Mouse (Mus musculus) adrenal gland, adult 2 months (tissue): ENCODE results near the gene Rab8b. TPM values are rescaled to one million over a fixed set of nuclear protein-coding genes. Genes with fewer than 3 reads are reported as not detected.
A peak's percentile ranks its signal among the peaks of the same experiment; 100 is the strongest.

ENCODE experiments used
- DNase-seq: peaks from one replicate; pipeline ENCODE4 v3.0.0; 2021
- long read RNA-seq: library from polyadenylated mRNA; stranded (forward); transcript quantifications from one replicate; pipeline ENCODE4 v2.0.0, GENCODE M21; 2021
- polyA plus RNA-seq: library from polyadenylated mRNA; depleted of rRNA; stranded (reverse); fragments of >200 nt; gene quantifications from 2 replicates; pipeline ENCODE4 v1.2.3, GENCODE M21; 2012; rRNA removed
- total RNA-seq, 2 experiments: library from RNA; stranded (reverse); gene quantifications; 2 replicates each; pipeline ENCODE4 v1.2.3; 2021

Gene Rab8b
- total RNA-seq, result 10 to 100 TPM; 14.6 to 19.4 TPM
- polyA plus RNA-seq, result 3.2 and 3.9 TPM in 2 replicates
- long read RNA-seq, full-length matches to known transcripts, result 2 of 4 reads
- long read RNA-seq, partial matches to known transcripts, result 0 of 4 reads
- long read RNA-seq, other reads (novel, unspliced or antisense), result 2 of 4 reads

- peak; percentile 98 for DNase-seq
These were observed at the start of gene Rab8b for GRCm38 (mm10) chr9:66919382-66919971. Gene Rab8b, minus strand, starts transcription at chr9:66919687.

GRCm38 (mm10) chr9:66967492-66967891, 48.0 kb upstream of the Rab8b start:
- DNase-seq, result no peak

DNA sequence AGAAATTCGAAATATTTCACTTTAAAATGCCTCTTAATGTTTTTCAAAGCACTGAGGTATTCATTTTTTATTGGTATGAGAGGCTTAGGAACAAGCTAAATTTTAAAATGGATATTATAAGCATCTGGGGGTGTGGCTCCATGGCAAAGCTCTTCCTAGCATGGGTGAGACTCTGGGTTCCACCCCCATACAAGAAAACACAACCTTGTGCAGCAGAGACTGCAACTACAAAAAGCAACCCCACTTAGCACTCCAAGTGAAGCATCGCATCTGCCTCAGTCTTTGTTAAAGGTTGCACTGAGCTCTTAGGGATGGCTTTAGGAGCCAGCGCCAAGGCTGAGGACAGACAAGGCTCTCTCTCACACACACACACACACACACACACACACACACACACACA, 42.0 kb upstream of the Rab8b start:
- no peak for DNase-seq

DNA sequence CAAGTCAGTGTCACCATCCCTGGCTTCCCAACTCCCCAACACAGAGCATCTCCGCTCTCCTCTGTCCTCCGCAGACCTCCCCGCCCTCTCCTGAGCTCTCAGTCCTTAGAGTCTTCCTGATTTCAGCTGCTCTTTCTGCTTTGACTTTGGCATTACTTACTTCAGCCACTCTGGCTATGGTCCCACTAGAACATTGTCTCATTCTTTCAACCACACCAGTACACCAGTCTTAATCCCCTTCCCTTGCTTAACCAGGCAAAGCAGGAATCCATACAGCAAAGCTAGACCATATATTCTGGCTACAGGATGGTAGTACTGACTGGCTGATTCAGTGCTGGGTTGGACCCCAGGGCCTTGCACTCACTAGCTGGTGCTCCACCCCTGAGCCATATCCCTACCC, 38.0 kb upstream of the Rab8b start:
- DNase-seq, result no peak

DNA sequence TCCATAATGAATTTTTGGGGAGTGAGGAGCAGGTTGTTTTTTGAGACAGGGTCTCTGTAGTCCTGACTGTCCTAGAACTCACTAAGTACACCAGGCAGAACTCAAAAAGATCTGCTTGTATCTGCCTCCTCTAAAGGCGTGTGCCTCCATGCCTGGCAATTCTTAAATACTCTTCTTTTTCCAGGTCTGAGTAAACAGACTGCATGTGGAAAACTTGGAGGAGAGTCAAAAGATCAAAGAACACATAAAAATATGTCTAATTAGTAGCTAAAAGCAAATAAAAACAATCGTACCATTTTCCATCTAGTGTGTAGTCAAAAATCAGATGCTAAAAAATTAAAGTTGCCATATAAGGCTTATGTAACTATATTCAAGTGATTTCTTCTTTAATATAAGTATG, 33.4 kb upstream of the Rab8b start:
- no peak for DNase-seq

- DNase-seq, result no peak
These were observed 32.8 kb upstream of the Rab8b start for GRCm38 (mm10) chr9:66952321-66952720.

DNA sequence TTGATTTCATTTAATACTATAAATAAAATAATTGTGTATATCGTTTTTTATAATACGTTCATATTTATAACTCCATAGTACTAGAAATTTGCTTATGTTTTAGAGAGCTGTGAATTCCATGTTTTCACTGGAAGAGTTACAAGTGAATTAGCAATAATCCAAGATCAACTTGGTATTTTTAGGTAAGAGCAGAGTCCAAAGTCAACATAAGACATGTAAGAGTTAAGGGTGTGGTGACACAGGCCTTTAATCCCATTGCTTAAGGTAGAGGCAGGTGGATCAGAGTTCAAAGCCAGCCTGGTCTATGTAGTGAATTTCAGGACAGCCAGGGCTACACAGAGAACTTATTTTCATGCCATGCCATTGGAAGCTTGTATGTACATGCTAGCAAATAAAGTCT, 29.0 kb upstream of the Rab8b start:
- no peak for DNase-seq

GRCm38 (mm10) chr9:66945647-66946641, 26.5 kb upstream of the Rab8b start, which contains the start of gene Rps27l:
Gene Rps27l, plus strand, starts transcription at chr9:66946086.
- peak; percentile 97 for DNase-seq

DNA sequence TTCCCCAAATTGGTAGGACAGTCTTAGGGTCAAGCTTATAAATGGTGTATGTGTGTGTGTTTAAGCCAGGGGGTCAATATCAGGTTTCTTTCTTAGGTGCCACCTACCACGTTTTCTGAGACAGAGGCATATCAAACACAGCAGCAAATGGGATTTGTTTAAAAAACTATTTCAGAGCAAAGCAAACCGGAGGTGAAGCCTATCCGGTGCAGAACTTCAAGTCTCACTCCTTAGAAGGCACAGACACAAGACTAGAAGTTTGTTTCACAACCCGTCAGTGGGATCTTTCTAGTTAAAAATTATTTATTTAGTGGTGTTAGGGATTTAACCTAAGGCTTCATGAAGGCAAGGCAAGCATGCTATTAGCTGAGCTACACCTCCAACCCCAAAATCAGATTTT, 25.7 kb upstream of the Rab8b start:
- DNase-seq, result no peak

DNA sequence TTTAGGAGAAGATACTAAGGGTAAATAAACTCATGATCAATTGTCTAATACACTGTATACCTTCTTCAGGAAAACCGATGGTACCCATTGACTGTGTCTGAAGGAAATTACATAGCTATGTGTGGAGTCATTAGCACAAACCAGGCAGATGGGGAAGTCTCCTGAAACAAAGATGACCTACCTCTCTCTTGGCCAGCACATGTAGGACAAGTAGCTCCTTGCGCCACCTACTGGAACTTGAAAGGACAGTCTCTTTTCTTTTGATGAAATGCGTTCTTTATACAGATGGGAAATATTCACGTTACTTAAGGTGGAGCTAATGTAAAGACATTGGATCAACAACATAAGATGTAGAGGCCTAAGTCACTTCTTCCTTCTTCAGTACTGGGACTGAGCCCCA, 19.3 kb upstream of the Rab8b start:
- peak; percentile 38 for DNase-seq

- DNase-seq, result peak; percentile 21
These were observed 18.0 kb upstream of the Rab8b start for GRCm38 (mm10) chr9:66937507-66937906.

GRCm38 (mm10) chr9:66933869-66934808, 14.7 kb upstream of the Rab8b start:
- no peak for DNase-seq

GRCm38 (mm10) chr9:66930351-66930750, 10.9 kb upstream of the Rab8b start:
- DNase-seq, result no peak

DNA sequence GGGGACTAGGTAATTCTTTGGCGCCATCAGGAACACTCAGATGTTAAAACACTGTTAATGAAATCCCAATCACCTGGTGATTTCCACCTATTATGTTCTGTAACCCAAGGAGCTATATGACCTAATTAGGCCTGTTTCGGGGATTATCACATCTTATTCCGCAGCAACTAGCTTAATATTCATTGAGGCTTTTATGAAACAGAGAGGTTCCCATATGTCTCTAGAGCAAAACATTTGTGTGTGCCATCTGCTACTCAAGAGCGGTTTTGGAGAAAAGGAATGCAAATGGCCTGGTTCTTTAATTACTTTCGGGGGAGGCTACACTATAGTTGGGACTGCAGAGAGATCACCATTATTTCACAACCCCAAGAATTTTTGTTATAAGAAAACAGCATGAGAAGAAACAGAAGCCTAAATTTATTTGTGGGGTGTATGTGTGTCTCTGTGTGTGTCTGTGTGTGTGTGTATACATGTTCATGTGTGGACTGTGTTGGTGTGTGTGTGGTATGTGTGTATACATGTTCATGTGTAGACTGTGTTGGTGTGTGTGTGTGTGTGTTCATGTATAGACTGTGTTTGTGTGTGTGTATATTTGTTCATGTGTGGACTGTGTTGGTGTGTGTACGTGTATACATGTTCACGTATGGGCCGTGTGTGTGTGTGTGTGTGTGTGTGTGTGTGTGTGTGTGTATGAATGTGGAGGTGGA, 8.4 kb upstream of the Rab8b start:
- no peak for DNase-seq

GRCm38 (mm10) chr9:66925853-66926252, 6.4 kb upstream of the Rab8b start:
- DNase-seq, result no peak

- DNase-seq, result no peak
These were observed 2.6 kb upstream of the Rab8b start for GRCm38 (mm10) chr9:66922076-66922475.

DNA sequence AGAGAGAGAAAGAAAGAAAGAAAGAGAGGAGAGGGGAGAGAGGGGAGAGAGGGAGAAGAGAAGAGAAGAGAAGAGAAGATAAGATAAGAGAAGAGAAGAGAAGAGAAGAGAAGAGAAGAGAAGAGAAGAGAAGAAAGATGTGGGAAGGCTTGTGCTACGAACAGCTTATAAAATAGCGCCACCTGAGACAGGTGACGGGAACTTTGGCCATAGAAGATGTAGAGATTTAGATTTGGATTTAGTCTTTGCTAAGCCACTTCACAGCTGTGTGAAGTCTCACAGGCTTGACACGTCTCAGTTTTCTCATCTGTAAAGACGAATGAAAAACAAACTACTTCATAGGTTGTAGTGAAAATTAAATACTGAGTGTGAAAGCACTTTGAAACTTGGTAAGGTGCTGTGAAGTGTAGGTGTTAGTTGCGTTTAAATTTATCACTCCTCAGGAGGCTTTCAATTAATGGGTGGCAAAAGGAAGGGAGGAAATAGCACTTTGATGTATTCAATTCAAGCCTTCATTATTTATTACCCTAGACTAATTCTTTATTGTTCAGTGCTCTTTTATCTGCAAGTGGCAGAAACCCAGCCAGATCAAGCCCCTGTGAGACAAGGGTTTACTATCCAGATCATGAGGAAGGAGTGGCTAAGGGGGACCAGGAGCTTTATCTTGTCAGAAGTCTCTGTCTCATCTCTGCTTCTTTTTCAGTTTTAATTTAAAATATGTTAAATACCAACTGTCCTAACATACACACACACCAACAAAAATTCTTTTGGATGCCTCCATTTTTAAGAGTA, 1.2 kb upstream of the Rab8b start:
- no peak for DNase-seq

- DNase-seq, result no peak
These were observed 494 bp upstream of the Rab8b start for GRCm38 (mm10) chr9:66919981-66920380.

DNA sequence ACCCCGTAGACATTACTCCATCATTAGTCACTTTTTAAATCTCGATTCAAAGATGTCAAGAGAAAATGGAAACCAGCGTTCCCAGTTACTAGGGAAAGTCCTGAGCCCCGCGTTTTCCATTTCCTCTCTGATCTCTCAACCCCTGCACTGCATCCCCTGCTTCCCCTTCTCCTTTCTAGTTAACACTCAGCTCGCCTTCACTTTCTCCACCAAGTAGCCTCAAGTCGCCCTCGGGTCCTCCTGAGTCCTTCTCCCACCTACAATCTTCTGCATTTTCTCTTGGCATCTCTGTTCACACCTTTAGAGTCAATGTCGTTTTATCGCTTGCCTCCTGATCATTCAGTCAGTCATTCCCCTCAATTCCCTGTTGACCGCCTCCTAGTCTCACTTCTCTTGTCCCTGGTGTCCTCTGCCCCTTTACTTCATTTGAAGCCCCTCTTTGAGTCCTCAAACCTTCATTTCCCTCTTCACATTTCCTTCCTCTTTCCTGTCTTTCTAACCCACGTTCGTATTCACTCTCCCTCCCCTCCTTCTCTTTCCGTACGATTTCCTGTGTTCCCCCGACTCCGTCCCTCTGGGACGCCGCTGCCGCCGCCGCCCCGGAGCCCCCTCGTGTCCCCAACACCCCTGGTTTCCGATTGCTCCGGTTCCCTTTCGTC, 686 bp downstream of the Rab8b start:
- peak; percentile 24 for DNase-seq

DNA sequence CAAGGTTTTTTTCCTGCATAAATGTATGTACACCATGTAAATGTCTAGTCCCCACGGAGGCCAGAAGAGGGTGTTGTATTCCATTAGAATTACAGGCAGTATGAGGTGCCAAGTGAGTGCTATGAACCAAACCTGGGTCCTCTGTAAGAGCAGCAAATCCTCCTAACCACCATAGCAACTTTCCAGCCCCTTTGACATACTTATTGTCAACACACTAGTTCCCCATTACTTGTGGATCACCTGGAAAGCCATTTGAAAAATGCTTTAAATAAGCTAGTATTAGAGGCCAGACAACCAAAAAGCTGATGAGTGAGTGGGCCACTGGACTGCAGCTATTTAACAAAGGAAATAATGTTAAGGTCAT, 1.6 kb downstream of the Rab8b start:
- no peak for DNase-seq
